Mouse (Mus musculus) MEL (cell line): Measurements from ENCODE around the gene Rsrc1. TPM values are rescaled to one million over a fixed set of nuclear protein-coding genes. Genes with fewer than 3 reads are reported as not detected.

ENCODE experiments used
- DNase-seq: peaks from one replicate; pipeline ENCODE4 v3.0.0; 2011; ENCODE audit warnings: low read depth, low spot score
- H3K27ac ChIP-seq: 2 replicates; pipeline ENCODE4 v1.5.1; 2012; ENCODE audit warnings: low read depth, mild to moderate bottlenecking, control low read depth, low read length, moderate library complexity; ENCODE audit not compliant: control insufficient read depth
- H3K27me3 ChIP-seq, 2 experiments: fragments of 150-350 bp in 1 of 2; sonication (generic) in 1 of 2; 2 replicates each; pipeline ENCODE4 v1.6.1; 2012; ENCODE audit warnings: low read length in 2 of 2, mild to moderate bottlenecking in 2 of 2, improper control_type of control experiment in 1 of 2, moderate library complexity in 1 of 2; ENCODE audit not compliant: insufficient read depth in 2 of 2, control insufficient read depth in 1 of 2
- H3K36me3 ChIP-seq, 2 experiments: 2 replicates each; pipeline ENCODE4 v1.6.1; 2012 to 2014; ENCODE audit warnings: low read length in 2 of 2, improper control_type of control experiment in 1 of 2, inconsistent platforms in 1 of 2, mild to moderate bottlenecking in 1 of 2; ENCODE audit not compliant: insufficient read depth in 2 of 2, control insufficient read depth in 1 of 2
- H3K4me1 ChIP-seq, 2 experiments: fragments of 150-350 bp in 1 of 2; sonication (generic) in 1 of 2; 2 replicates each; pipeline ENCODE4 v1.6.1; 2012; ENCODE audit warnings: low read length in 2 of 2, improper control_type of control experiment in 1 of 2, mild to moderate bottlenecking in 1 of 2; ENCODE audit not compliant: insufficient read depth in 2 of 2, control insufficient read depth in 1 of 2
- H3K4me3 ChIP-seq, 2 experiments: fragments of 150-350 bp in 1 of 2; sonication (generic) in 1 of 2; 2 replicates each; pipeline ENCODE4 v1.5.1; 2012; ENCODE audit warnings: low read depth in 2 of 2, low read length in 2 of 2, mild to moderate bottlenecking in 2 of 2, moderate library complexity in 2 of 2, control low read depth in 1 of 2, improper control_type of control experiment in 1 of 2; ENCODE audit not compliant: control insufficient read depth in 1 of 2, insufficient read depth in 1 of 2
- H3K79me2 ChIP-seq: 2 replicates; pipeline ENCODE4 v1.6.1; 2012; ENCODE audit warnings: mild to moderate bottlenecking, low read length, moderate library complexity; ENCODE audit not compliant: control insufficient read depth, poor library complexity, insufficient read depth
- H3K9ac ChIP-seq: 2 replicates; pipeline ENCODE4 v1.6.1; 2012; ENCODE audit warnings: low read depth, mild to moderate bottlenecking, control low read depth, low read length, moderate library complexity; ENCODE audit not compliant: control insufficient read depth, poor library complexity, severe bottlenecking
- H3K9me3 ChIP-seq: fragments of 150-350 bp; sonication (generic); replicated peaks from 2 replicates; pipeline ENCODE4 v1.6.1; 2012; ENCODE audit warnings: mild to moderate bottlenecking, low read length, improper control_type of control experiment, moderate library complexity; ENCODE audit not compliant: insufficient read depth
- BHLHE40 ChIP-seq: IDR thresholded peaks from 2 replicates; pipeline ENCODE4 v1.6.1; 2012; ENCODE audit warnings: low read depth, mild to moderate bottlenecking, inconsistent platforms, low read length, improper control_type of control experiment, borderline replicate concordance
- CHD1 ChIP-seq: IDR thresholded peaks from 2 replicates; pipeline ENCODE4 v1.6.1; 2012; ENCODE audit warnings: low read depth, mild to moderate bottlenecking, inconsistent platforms, low read length, improper control_type of control experiment
- CTCF ChIP-seq, 3 experiments: IDR thresholded peaks in 2 of 3; conservative IDR thresholded peaks in 1 of 3; 2 replicates each; pipeline ENCODE4 v1.5.1; 2011 to 2012; ENCODE audit warnings: low read length in 3 of 3, low read depth in 2 of 3, mild to moderate bottlenecking in 2 of 3, improper control_type of control experiment in 1 of 3, inconsistent platforms in 1 of 3, mixed read lengths in 1 of 3, moderate library complexity in 1 of 3; ENCODE audit not compliant: control insufficient read depth in 1 of 3, insufficient read depth in 1 of 3, poor library complexity in 1 of 3, severe bottlenecking in 1 of 3
- E2F4 ChIP-seq: IDR thresholded peaks from 2 replicates; pipeline ENCODE4 v1.6.1; 2011; ENCODE audit warnings: low read depth, low read length, improper control_type of control experiment, borderline replicate concordance
- ELF1 ChIP-seq: IDR thresholded peaks from 2 replicates; pipeline ENCODE4 v1.6.1; 2014; ENCODE audit warnings: low read depth, mild to moderate bottlenecking, inconsistent platforms, low read length, improper control_type of control experiment, moderate library complexity
- EP300 ChIP-seq, 2 experiments: IDR thresholded peaks; 2 replicates each; pipeline ENCODE4 v1.6.1; 2011; ENCODE audit warnings: improper control_type of control experiment in 2 of 2, low read length in 2 of 2, low read depth in 1 of 2, mild to moderate bottlenecking in 1 of 2
- ETS1 ChIP-seq: IDR thresholded peaks from 2 replicates; pipeline ENCODE4 v1.6.1; 2012; ENCODE audit warnings: low read depth, mild to moderate bottlenecking, inconsistent platforms, low read length, improper control_type of control experiment, moderate library complexity
- GABPA ChIP-seq: IDR thresholded peaks from 2 replicates; pipeline ENCODE4 v1.6.1; 2012; ENCODE audit warnings: low read depth, mild to moderate bottlenecking, inconsistent platforms, low read length, improper control_type of control experiment, moderate library complexity
- GATA1 ChIP-seq: IDR thresholded peaks from 2 replicates; pipeline ENCODE4 v1.6.1; 2011; ENCODE audit warnings: low read depth, low read length, improper control_type of control experiment
- HCFC1 ChIP-seq: IDR thresholded peaks from 2 replicates; pipeline ENCODE4 v1.6.1; 2012; ENCODE audit warnings: low read depth, mild to moderate bottlenecking, inconsistent platforms, low read length, improper control_type of control experiment, moderate library complexity
- MAFK ChIP-seq: IDR thresholded peaks from 2 replicates; pipeline ENCODE4 v1.6.1; 2011; ENCODE audit warnings: low read depth, mild to moderate bottlenecking, low read length, improper control_type of control experiment, borderline replicate concordance
- MAX ChIP-seq: IDR thresholded peaks from 2 replicates; pipeline ENCODE4 v1.6.1; 2011; ENCODE audit warnings: low read length, improper control_type of control experiment
- MAZ ChIP-seq: IDR thresholded peaks from 2 replicates; pipeline ENCODE4 v1.6.1; 2012; ENCODE audit warnings: low read depth, mild to moderate bottlenecking, inconsistent platforms, low read length, improper control_type of control experiment
- MEF2A ChIP-seq: IDR thresholded peaks from 2 replicates; pipeline ENCODE4 v1.6.1; 2014; ENCODE audit warnings: low read depth, mild to moderate bottlenecking, inconsistent platforms, low read length, improper control_type of control experiment; ENCODE audit not compliant: poor library complexity, insufficient replicate concordance, severe bottlenecking; ENCODE audit errors: extremely low read depth
- MXI1 ChIP-seq: IDR thresholded peaks from 2 replicates; pipeline ENCODE4 v1.6.1; 2011; ENCODE audit warnings: mild to moderate bottlenecking, low read depth, low read length, improper control_type of control experiment
- NELFE ChIP-seq: IDR thresholded peaks from 2 replicates; pipeline ENCODE4 v1.6.1; 2011; ENCODE audit warnings: low read depth, low read length, improper control_type of control experiment
- NRF1 ChIP-seq: IDR thresholded peaks from 2 replicates; pipeline ENCODE4 v1.6.1; 2014; ENCODE audit warnings: low read depth, mild to moderate bottlenecking, inconsistent platforms, low read length, improper control_type of control experiment, moderate library complexity; ENCODE audit not compliant: poor library complexity, insufficient read depth, severe bottlenecking
- POLR2A ChIP-seq, 2 experiments: IDR thresholded peaks; 2 replicates each; pipeline ENCODE4 v1.6.1; 2011 to 2012; ENCODE audit warnings: low read length in 2 of 2, mild to moderate bottlenecking in 2 of 2, control low read depth in 1 of 2, improper control_type of control experiment in 1 of 2, low read depth in 1 of 2, moderate library complexity in 1 of 2; ENCODE audit not compliant: control insufficient read depth in 1 of 2, insufficient read depth in 1 of 2, poor library complexity in 1 of 2
- POLR2AphosphoS2 ChIP-seq: IDR thresholded peaks from 2 replicates; pipeline ENCODE4 v1.6.1; 2011; ENCODE audit warnings: low read length, improper control_type of control experiment
- POLR2AphosphoS5 ChIP-seq: IDR thresholded peaks from 2 replicates; pipeline ENCODE4 v1.6.1; 2012; ENCODE audit warnings: low read depth, borderline replicate concordance, mild to moderate bottlenecking, inconsistent platforms, low read length, moderate library complexity, mixed read lengths
- RAD21 ChIP-seq: IDR thresholded peaks from 2 replicates; pipeline ENCODE4 v1.6.1; 2011; ENCODE audit warnings: mild to moderate bottlenecking, low read depth, low read length, improper control_type of control experiment
- RCOR1 ChIP-seq: IDR thresholded peaks from 2 replicates; pipeline ENCODE4 v1.6.1; 2012; ENCODE audit warnings: low read depth, mild to moderate bottlenecking, inconsistent platforms, low read length, improper control_type of control experiment
- SIN3A ChIP-seq: IDR thresholded peaks from 2 replicates; pipeline ENCODE4 v1.6.1; 2012; ENCODE audit warnings: low read length, improper control_type of control experiment, inconsistent platforms
- SMC3 ChIP-seq: IDR thresholded peaks from 2 replicates; pipeline ENCODE4 v1.6.1; 2011; ENCODE audit warnings: low read depth, low read length, improper control_type of control experiment
- TAL1 ChIP-seq: IDR thresholded peaks from 2 replicates; pipeline ENCODE4 v1.6.1; 2012; ENCODE audit warnings: mild to moderate bottlenecking, inconsistent platforms, low read length, moderate library complexity, mixed read lengths
- TBP ChIP-seq: IDR thresholded peaks from 2 replicates; pipeline ENCODE4 v1.8.0; 2011; ENCODE audit warnings: low read depth, low read length, improper control_type of control experiment
- TCF12 ChIP-seq: IDR thresholded peaks from 2 replicates; pipeline ENCODE4 v1.6.1; 2014; ENCODE audit warnings: low read depth, mild to moderate bottlenecking, inconsistent platforms, low read length, improper control_type of control experiment, moderate library complexity
- UBTF ChIP-seq: IDR thresholded peaks from 2 replicates; pipeline ENCODE4 v1.6.1; 2012; ENCODE audit warnings: low read depth, mild to moderate bottlenecking, inconsistent platforms, low read length, improper control_type of control experiment, moderate library complexity, borderline replicate concordance; ENCODE audit not compliant: insufficient read depth
- ZC3H11A ChIP-seq: IDR thresholded peaks from 2 replicates; pipeline ENCODE4 v1.6.1; 2012; ENCODE audit warnings: low read depth, mild to moderate bottlenecking, inconsistent platforms, low read length, improper control_type of control experiment
- ZMIZ1 ChIP-seq: IDR thresholded peaks from 2 replicates; pipeline ENCODE4 v1.6.1; 2012; ENCODE audit warnings: low read depth, mild to moderate bottlenecking, inconsistent platforms, low read length, improper control_type of control experiment, moderate library complexity
- ZNF384 ChIP-seq: IDR thresholded peaks from 2 replicates; pipeline ENCODE4 v1.6.1; 2012; ENCODE audit warnings: low read depth, mild to moderate bottlenecking, inconsistent platforms, low read length, improper control_type of control experiment
- polyA plus RNA-seq, 2 experiments: library from polyadenylated mRNA; stranded (reverse) in 1 of 2; unstranded in 1 of 2; fragments of >175 nt in 1 of 2; fragments of >200 nt in 1 of 2; gene quantifications; 2 replicates each; pipeline versions ENCODE4 v1.2.1 to v1.2.4; 2012; ENCODE audit warnings: low replicate concordance in 2 of 2, low read depth in 1 of 2; ENCODE audit not compliant: insufficient read length in 2 of 2, insufficient read depth in 1 of 2, missing spikeins in 1 of 2
- total RNA-seq: library from RNA; depleted of rRNA; stranded (reverse); fragments of 300-350 nt; gene quantifications from 2 replicates; pipeline ENCODE4 v1.2.3, GENCODE M21; 2012

The Rsrc1 gene
- total and polyA plus RNA-seq, 3 experiments = 22.8 to 100 (median 42.7) TPM

- DNase-seq = peak; percentile 73
- H3K27me3 ChIP-seq = no peaks in the 10 kb centered on the region
- peak; percentile 75 to 85 (median 76) for TF ChIP-seq CTCF (IDR thresholded peaks at IDR 0.05 in 2 of 3, conservative IDR thresholded peaks at IDR 0.05 in 1 of 3; ENCODE audit: control insufficient read depth in 1 of 3, insufficient read depth in 1 of 3, low read depth in 2 of 3, low read length in 3 of 3, poor library complexity in 1 of 3, severe bottlenecking in 1 of 3)
- no peak for TF ChIP-seq ZMIZ1
- no peak for TF ChIP-seq MAZ
- no peak for TF ChIP-seq CHD1
- TF ChIP-seq POLR2AphosphoS2 = no peak
- no peak for TF ChIP-seq RCOR1
- peak; percentile 56 for TF ChIP-seq ZC3H11A
- TF ChIP-seq NELFE = no peak
- no peak for TF ChIP-seq MXI1
- no peak for TF ChIP-seq ZNF384
- TF ChIP-seq SMC3 = peak; percentile 77
- no peak for TF ChIP-seq UBTF
- TF ChIP-seq GATA1 = no peak
- TF ChIP-seq RAD21 = peak; percentile 86
- TF ChIP-seq EP300 (IDR thresholded peaks at IDR 0.05; ENCODE audit: low read depth in 1 of 2, low read length in 2 of 2) = no peak
- TF ChIP-seq GABPA = no peak
- no peak overlapping the region for H3K27ac ChIP-seq
- no peak overlapping the region for H3K9ac ChIP-seq
- H3K4me3 ChIP-seq = no peak overlapping the region
- H3K36me3 ChIP-seq = peaks cover 0 to 3% of the 10 kb centered on the region in 2 experiments; a peak in 1 of 4 replicates
- no peaks in the 10 kb centered on the region for H3K9me3 ChIP-seq
- no peaks in the 10 kb centered on the region; a peak in 1 of 4 replicates for H3K4me1 ChIP-seq
- H3K79me2 ChIP-seq = no peaks in the 10 kb centered on the region
Observed at GRCm38 (mm10) chr3:67352128-67352762, 371.1 kb downstream of the Rsrc1 start.

- Histone ChIP-seq H3K4me3 (no peak overlapping the region), H3K27me3 (no peaks in the 10 kb centered on the region)
- TF ChIP-seq TCF12 (no peak), E2F4 (no peak), NRF1 (no peak), POLR2AphosphoS5 (no peak), TBP (no peak), MEF2A (no peak), SIN3A (no peak), MAFK (no peak), NELFE (no peak), EP300 (IDR thresholded peaks at IDR 0.05; ENCODE audit: low read depth in 1 of 2, low read length in 2 of 2) (no peak), CTCF (IDR thresholded peaks at IDR 0.05 in 2 of 3, conservative IDR thresholded peaks at IDR 0.05 in 1 of 3; ENCODE audit: control insufficient read depth in 1 of 3, insufficient read depth in 1 of 3, low read depth in 2 of 3, low read length in 3 of 3, poor library complexity in 1 of 3, severe bottlenecking in 1 of 3) (no peak), GABPA (no peak), GATA1 (no peak), ELF1 (no peak), ETS1 (no peak), MAX (no peak), HCFC1 (no peak), POLR2A (IDR thresholded peaks at IDR 0.05; ENCODE audit: control insufficient read depth in 1 of 2, insufficient read depth in 1 of 2, low read depth in 1 of 2, low read length in 2 of 2, poor library complexity in 1 of 2) (no peak), TAL1 (no peak), BHLHE40 (no peak)
Observed at GRCm38 (mm10) chr3:67352763-67353149, 371.6 kb downstream of the Rsrc1 start.

More at GRCm38 (mm10) chr3:67352763-67353149, 371.6 kb downstream of the Rsrc1 start:
- H3K4me1 ChIP-seq = no peaks in the 10 kb centered on the region; a peak in 1 of 4 replicates
- no peaks in the 10 kb centered on the region for H3K79me2 ChIP-seq
- peak; percentile 8 for DNase-seq
- H3K36me3 ChIP-seq = peaks cover 0 to 3% of the 10 kb centered on the region in 2 experiments; a peak in 1 of 4 replicates
- no peaks in the 10 kb centered on the region for H3K9me3 ChIP-seq
- H3K27ac ChIP-seq = no peak overlapping the region
- H3K9ac ChIP-seq = no peak overlapping the region
